Mouse (Mus musculus): ENCODE measurements around the gene Stat6.

Stat6 gene

GRCm38 (mm10) chr10:127675859-127676398 lies 33.1 kb downstream of the Stat6 start:
- no peak for DNase-seq

DNA sequence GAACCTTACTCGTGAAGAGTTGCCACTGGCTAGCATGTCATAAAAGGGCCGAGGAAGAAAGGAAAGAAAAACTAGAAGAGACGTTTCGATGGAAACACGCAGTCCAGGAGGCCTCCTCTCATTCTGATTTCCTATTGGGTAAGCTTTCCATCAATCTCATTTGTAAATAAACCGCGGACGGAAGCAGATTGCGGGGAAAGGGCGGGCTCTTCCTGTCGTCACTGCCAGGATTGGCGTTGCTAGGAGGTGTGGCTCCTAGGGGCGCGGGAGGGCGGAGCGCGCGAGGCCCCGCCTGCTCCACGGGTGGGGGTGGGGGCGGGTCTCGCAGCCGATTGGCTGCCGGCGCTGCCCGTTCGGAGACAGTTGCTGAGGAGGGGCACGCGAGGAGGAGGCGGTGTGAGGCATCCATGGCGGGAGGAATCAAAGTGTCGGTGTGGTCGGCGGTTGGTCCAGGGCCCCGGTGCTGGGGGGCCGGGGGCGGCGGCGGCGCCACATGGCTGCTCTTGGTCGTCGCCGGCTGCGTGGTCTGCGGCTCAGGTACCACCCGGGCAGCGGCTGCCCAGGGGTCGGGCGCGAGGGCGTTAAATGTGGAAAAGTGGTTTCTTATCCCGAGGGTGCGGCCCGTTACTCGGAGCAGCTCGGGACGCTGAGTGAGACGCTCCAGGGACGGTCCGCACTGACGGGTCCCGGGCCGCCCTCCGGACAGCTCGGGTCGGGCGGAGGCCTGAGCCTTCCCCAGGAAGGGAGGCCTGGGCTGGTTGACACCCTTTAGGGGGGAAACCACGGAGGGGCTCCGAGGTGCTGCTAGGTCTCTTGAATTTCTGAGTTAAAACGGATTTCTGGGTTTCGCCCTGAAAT lies 34.1 kb downstream of the Stat6 start:
- DNase-seq = peak; percentile 86

DNA sequence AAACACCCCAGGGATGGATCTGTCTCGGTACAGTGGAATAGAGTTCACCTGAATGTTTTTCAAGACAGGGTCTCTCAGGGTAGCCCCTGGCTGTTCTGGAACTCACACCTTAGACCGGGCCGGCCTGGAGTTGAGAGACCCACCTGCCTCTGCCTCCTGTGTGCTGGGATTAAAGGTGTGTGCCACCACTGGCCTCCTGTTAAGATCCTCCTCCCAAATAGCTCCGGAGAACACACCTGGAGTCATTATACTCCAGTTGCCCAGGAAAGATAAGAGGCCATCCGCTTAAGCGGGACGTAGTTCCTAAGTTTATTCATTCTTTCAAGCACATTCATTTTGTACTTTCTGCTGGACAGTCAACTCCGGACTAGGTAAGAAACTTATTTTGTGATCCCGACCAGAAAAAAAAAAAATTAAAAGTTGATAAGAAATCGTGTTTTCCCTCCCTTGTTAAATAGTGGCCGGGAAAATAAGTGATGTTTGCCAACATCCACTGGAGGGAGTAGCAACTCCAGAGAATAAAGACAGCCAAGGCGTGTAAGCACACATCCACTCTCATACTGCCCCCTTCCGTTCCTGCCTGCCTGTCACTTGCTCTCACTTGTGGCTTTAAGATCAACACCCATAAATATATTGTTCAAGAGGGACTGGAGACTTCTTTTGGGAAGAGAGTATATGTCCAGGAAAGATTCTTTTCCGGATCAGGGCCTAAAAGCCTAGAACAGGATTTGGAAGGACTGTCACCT lies 35.0 kb downstream of the Stat6 start:
- DNase-seq = no peak

DNA sequence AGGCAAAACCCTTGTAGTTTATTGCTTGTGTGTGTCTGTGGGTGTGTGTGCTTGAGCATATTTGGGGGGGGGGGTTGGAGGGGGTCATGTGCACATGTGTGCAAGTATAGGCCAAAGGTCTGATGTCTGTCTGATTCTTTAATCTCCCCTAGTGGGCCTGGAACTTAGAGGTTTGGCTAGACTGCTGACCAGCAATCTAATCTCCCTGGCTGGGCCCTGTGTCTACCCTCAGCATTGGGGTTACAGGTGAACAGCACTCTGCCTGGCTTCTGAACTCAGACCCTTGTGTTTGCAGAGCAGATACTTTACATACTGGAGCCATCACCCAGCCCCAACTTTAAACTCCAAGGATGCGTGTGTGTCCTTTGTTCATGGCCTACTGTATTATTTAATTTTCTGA lies 36.4 kb downstream of the Stat6 start:
- no peak for DNase-seq

GRCm38 (mm10) chr10:127679881-127680280 lies 37.1 kb downstream of the Stat6 start:
- DNase-seq = no peak

- no peak for DNase-seq
Observed at GRCm38 (mm10) chr10:127682886-127683285, 40.1 kb downstream of the Stat6 start.

GRCm38 (mm10) chr10:127691053-127691452 lies 48.3 kb downstream of the Stat6 start:
- no peak for DNase-seq

DNA sequence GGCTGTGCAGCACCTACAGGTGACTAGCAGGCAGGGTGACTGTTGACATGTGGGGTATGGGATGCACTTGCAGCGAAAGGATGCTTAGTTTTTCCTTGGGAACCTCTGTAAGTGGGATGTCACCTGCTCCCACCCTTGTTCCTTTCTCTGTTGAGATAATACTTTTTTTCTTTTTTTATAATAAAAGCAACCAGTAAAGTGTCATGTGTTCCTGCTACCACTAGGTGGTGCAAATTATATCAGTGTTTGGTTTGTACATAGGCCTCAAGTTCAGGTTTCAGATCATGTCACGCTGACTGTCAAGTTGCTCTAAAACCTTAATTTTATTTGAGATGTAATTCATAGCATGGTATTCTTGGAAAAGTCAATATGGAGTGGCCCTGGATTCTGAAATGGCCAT lies 51.9 kb downstream of the Stat6 start:
- peak; percentile 16 for DNase-seq

GRCm38 (mm10) chr10:127695775-127696174 lies 53.0 kb downstream of the Stat6 start:
- no peak for DNase-seq

- DNase-seq = no peak
Observed at GRCm38 (mm10) chr10:127698966-127699365, 56.2 kb downstream of the Stat6 start.

- no peak for DNase-seq
Observed at GRCm38 (mm10) chr10:127703299-127703698, 60.5 kb downstream of the Stat6 start.

DNA sequence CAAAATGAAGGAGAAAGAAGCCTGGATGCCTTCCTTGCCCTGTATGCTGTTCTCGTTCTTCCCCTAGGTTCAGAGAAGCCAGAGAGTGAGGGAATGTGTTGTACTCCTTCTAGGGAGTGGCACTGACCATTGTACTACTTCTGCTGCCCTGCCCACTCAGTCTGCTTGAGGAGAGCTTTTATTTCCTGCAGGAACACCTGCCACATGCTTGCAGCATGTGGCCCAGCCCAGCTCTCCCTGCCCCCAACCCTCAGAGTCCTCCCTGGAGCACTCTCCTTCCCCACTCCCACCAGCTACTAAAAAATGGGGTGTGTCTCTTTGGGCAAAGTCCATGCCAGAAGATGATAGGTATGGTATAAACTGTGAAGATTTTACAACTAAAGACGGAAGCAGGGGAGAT lies 61.5 kb downstream of the Stat6 start:
- no peak for DNase-seq

GRCm38 (mm10) chr10:127704766-127705220 lies 62.0 kb downstream of the Stat6 start, which contains the start of gene Myo1a:
Gene Myo1a, plus strand, starts transcription at chr10:127705170.
- DNase-seq = no peak

GRCm38 (mm10) chr10:127705783-127706182 lies 63.0 kb downstream of the Stat6 start:
- no peak for DNase-seq

DNA sequence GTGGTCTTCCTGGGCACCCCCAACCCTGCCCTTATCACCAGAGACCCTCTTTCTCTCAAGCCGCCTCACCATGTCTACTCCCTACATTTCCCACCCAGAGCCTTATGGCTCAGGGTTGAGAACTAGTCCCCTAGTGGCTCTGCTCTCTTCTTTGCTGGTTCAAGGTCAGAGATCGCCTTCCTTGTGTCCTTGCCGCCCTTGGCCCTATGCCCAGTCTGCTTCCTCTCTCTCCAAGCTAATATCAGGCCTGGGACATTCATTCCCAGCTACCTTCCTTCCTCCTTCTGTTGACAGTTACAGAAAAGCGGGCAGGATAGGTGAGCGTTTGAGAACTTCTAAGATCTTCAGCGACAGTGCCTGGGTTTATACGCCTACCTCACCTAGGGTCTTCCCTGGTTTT lies 64.9 kb downstream of the Stat6 start:
- DNase-seq = no peak

- no peak for DNase-seq
Observed at GRCm38 (mm10) chr10:127708850-127709370, 66.1 kb downstream of the Stat6 start.

DNA sequence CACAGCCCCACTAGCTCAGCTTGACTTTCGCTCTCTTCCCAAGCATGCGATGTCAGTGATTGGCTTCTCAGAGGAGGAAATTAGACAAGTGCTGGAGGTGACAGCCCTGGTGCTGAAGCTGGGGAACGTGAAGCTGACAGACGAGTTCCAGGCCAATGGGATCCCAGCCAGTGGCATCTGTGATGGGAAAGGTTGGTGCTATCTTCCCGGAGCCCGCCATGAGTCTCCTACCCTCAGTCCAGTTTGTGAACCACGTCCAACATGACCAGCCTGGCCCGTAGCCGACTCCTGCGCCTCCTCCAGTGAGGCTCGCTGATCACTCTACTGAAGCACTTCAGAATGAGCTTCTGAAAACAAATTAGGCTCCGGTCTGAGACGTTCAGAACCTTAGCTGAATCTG lies 67.5 kb downstream of the Stat6 start:
- DNase-seq = no peak

Measured in cerebellum, adult 8-10 months (tissue).